Mouse (Mus musculus): ENCODE measurements at regions not wholly inside any gene's neighbourhood (a gene's known extent, or its start where the extent isn't known, plus 50 kb on each side); places are given as distances from the start of the nearest gene placed in this dataset.

GRCm38 (mm10) chr1:185617691-185618090 is 163.0 kb downstream of the Slc30a10 start:
- intact Hi-C loops (cut with DNase I) = no loop called here
- peak; percentile 32 for DNase-seq

DNA sequence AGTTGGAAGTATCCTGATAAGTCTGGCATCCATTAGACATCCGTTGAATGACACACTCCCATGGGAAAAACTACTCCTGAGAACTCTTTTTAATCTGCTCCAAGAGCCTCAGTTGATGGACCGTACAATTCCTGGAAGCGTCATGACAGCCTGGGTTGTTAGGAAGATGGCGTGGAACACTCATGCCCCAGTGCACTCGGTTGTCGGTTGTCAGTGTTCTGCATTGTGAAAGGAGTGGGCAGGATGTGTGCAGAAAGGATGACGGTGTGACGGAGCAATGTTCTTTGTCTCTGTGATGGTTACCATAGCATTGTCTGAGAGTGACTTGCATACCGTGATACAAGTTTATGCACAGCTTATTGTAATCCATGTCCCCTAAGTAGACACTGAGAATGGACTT is 164.4 kb downstream of the Slc30a10 start:
- DNase-seq = peak; percentile 10
- intact Hi-C loops (cut with DNase I) = no loop called here

DNA sequence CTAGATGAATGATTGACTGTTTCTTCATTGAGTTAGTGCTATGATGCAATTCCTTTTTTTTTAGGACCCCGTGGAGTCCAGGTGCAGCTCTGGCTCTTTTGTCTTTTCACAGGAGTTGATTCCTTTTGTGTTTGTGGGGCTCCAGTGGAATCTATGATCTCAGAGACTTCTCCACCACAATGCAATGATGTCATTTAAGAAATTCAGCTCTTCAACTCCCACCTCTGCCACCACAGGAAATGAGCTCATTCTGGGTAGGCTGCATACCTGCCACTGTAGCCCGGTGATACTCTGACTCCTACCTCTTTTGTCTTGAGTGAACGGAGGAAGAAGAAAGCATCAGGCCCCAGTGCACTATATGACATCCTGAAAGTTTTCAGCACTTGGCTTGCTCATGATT is 173.8 kb downstream of the Slc30a10 start:
- DNase-seq = no peak
- intact Hi-C loops (cut with DNase I) = no loop called here

DNA sequence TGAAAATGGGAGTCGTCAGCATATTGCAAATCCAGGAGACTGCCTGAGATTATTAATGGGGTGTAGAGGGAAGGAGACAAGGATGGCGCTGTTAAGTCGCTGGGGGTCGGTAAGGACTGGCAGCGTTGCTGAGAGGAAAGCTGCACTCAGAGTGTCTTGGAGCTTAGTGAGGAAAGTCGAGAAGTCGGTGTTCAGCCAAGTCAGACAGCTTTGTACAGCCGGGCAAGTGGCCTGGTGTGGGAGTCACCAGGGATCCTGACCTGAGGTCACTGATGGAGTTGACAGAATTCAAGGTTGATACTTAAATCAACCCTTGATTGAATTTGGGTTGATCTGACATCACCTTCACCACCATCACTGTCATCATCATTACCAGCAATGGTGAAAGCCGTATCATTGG is 175.3 kb downstream of the Slc30a10 start:
- intact Hi-C loops (cut with DNase I) = no loop called here
- no peak for DNase-seq

DNA sequence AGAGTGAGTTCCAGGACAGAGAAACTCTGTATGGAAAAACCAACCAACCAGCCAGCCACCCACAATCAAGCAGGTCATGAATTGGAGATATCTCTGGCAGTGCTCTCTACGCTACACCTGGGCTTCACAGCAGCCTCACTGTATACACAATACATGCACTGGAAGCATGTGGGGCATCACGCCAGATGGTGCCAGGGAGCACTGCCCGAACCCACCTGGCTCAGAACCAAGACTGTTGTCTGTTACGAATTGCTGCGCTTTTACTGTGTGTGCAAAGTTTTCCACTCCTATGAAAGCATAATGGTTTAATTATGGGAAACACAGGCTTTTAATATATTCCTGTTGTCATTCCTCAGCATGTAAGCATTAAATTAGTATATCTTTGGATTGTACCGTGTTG is 184.0 kb downstream of the Slc30a10 start:
- intact Hi-C loops (cut with DNase I) = no loop called here
- peak; percentile 58 for DNase-seq

- DNase-seq = no peak
- intact Hi-C loops (cut with DNase I) = no loop called here
These were observed 184.8 kb downstream of the Slc30a10 start for GRCm38 (mm10) chr1:185639486-185639885.

DNA sequence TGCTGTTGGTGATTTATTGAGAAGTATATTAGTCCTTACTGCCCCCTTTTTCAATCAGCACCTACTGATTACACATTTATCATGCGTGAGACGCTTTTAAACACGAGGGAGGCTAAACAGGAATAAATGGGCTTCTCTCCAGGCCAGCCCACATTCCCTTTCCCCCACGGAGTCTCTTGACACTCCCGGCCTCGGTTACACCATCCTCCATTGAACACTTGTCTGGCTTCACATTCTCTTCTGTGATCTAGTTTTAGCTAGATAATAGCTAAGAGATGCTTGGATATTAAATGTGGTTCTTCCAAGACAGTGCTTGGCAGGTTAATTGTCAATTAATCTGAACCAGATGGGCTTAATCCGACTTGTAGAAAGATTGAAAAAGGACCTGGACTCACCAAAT is 189.4 kb downstream of the Slc30a10 start:
- intact Hi-C loops (cut with DNase I) = no loop called here
- no peak for DNase-seq

DNA sequence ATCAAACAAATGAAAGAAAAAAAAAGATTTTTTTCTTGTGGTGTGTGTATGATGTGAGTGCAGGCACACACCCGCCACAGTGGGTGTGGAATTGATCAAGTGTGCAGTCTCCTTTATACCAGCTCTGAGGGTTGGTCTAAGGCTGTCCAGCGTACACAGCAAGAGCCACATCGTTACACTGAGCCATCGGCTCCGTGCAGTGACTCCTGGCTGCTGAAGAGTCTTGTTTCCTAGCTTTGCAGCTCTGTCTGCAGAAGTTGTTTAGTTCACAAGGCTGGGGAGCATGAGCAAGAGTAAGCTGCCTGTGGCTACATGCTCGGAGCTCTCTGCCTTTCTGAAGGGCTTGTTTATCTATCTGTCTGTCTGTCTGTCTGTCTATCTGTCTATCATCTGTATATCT is 193.5 kb downstream of the Slc30a10 start:
- intact Hi-C loops (cut with DNase I) = no loop called here
- no peak for DNase-seq

DNA sequence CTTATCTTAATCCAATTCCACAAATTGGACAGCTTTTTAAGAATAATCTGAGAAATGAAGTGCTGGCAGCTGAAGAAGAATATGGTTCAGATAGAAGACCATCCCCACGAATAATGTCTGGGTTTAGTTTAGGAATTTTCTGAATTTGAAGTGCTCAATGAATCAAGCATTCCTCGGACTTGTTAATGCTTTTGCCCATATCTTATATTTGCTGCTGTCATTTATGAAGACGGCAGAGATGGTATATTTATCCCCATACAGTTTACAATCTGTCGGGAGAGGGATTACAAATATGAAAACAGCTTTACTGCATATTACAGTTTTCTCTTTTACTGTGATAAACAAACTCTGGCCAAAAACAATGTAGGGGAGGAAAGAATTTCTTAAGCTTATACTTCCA is 194.3 kb downstream of the Slc30a10 start:
- intact Hi-C loops (cut with DNase I) = no loop called here
- DNase-seq = no peak

- intact Hi-C loops (cut with DNase I) = no loop called here
- no peak for DNase-seq
These were observed 196.3 kb downstream of the Slc30a10 start for GRCm38 (mm10) chr1:185650926-185651325.

DNA sequence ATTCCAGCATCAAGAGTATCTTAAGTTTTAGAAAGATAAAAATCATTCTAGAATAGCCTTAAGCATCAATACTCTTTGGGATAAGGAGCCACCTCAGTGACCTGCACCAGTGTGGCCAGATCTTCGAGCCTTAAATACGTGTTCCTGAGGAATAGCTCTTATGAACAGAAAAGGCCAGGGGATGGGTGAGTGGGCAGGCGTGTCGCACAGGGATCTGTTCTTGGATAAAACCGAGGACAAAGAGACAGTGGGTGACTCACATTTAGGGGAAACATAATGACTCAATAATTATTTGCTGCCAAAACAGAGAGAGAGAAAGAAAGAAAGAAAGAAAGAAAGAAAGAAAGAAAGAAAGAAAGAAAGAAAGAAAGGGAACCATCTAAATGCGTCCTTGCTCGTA is 200.4 kb downstream of the Slc30a10 start:
- intact Hi-C loops (cut with DNase I) = no loop called here

GRCm38 (mm10) chr1:185655461-185655860 is 200.8 kb downstream of the Slc30a10 start:
- DNase-seq = no peak
- intact Hi-C loops (cut with DNase I) = no loop called here

More for the DNA sequence above, 200.4 kb downstream of the Slc30a10 start:
- no peak for DNase-seq

DNA sequence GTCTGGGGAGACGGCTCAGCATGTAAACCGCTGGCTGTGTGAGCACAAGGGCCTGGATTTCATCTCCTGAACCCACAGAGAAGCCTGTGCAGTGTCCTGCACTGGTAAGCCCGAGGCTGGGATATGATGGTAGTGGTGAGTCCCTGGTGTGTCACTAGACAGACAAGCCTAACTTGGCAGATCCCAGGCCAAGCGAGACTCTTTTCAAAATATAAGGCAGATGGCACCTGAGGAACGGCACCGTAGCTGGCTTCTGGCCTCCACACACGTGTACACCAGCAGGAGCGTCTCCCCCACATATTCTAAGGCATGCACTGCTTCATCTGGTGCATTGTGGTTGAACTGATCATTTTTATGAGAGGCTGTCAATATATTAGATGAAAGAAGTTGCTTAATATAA is 202.6 kb downstream of the Slc30a10 start:
- intact Hi-C loops (cut with DNase I) = no loop called here
- DNase-seq = no peak

- intact Hi-C loops (cut with DNase I) = no loop called here
- DNase-seq = no peak
These were observed 204.8 kb downstream of the Slc30a10 start for GRCm38 (mm10) chr1:185659476-185659875.

- intact Hi-C loops (cut with DNase I) = no loop called here
- no peak for DNase-seq
These were observed 207.7 kb downstream of the Slc30a10 start for GRCm38 (mm10) chr1:185662336-185662735.

- no peak for DNase-seq
- intact Hi-C loops (cut with DNase I) = loop anchor here (10.0 kb wide), 1 partner anchor 125 kb away; no protein-coding TSS in a partner anchor
These were observed 215.5 kb downstream of the Slc30a10 start for GRCm38 (mm10) chr1:185670029-185670741.

DNA sequence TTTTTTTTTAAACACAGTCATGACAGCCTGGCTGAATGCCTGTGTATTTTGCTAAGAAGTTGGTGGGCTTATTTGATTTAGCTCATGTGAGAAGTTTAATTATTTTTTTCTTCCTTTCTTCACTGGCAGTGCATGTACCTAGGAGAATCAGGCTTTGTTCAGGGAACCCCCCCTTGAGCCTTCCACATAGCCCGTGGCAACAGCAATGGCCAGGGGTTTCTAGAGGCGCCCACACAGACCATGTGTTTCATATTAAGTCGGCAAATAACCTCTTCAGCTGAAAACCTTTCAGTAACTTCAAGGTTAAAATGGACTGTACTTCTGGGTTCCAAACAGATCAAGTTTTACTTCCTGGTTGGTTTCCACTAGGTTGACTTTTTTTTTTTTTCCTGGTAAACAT is 218.3 kb downstream of the Slc30a10 start:
- intact Hi-C loops (cut with DNase I) = loop anchor here (10.0 kb wide), 1 partner anchor 128 kb away; no protein-coding TSS in a partner anchor
- no peak for DNase-seq

DNA sequence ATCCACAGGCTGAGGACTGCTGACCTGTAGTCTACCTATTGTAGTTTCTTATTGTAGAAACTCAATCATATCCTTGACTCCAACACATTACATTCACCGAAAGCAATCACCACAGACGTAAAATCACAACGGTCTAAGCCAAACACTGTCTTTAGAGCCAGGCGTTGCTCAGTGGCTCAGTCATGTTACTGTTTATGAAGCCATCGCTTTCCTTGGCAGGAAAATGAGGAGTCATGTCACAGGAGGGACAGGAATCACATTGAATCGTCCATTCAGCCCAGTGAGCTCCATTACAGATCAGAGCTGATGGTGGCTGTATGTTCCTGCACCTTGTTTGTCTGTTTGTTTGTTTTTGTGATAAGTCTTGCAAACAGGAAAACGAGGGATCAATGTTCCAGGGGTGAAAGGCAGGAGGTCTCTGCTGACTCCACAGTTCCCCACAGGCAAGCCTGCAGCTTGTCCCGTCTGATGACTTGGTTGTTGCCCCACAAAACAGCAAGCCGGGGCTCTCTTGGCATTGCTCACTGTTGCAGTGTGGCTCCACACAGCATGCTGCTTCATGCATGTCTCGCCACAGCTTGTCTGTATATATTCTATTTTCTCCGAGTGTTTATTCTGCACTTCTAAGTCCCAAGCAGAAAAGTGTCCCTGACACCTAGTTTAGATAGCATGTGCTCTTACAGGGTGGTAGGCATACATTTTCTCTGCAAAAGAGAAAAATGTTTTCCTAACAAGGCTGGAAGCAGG is 221.2 kb downstream of the Slc30a10 start:
- intact Hi-C loops (cut with DNase I) = loop anchor here (5.0 to 10.0 kb wide), 2 partner anchors 131 to 1036 kb away; no protein-coding TSS in a partner anchor
- DNase-seq = no peak

GRCm38 (mm10) chr1:185681610-185682457 is 227.2 kb downstream of the Slc30a10 start:
- intact Hi-C loops (cut with DNase I) = loop anchor here (5.0 kb wide), 1 partner anchor 1040 kb away; no protein-coding TSS in a partner anchor
- DNase-seq = peak; percentile 85

GRCm38 (mm10) chr1:185682458-185682750 is 227.8 kb downstream of the Slc30a10 start:
- intact Hi-C loops (cut with DNase I) = loop anchor here (5.0 kb wide), 1 partner anchor 1040 kb away; no protein-coding TSS in a partner anchor

DNA sequence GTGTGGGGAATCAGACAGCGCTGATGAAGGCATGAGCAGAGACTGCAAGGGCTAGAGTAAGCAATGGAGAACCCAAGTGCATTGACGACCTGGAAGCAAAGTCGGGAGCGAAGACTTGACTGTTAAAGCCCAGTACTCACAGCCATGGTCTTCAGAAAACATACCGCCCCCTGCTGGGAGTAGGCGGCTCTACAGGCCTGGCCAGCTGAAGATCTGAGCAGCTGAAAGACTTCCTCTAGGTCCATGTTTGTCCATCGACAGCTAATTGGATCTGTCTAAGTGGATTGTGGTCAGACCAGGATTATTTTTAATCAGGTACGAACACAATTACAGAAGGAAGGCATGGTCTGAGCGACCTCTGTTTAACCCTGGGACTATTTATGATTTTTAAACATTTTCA is 230.0 kb downstream of the Slc30a10 start:
- DNase-seq = peak; percentile 32
- intact Hi-C loops (cut with DNase I) = loop anchor here (5.0 kb wide), 1 partner anchor 1038 kb away; no protein-coding TSS in a partner anchor

More at GRCm38 (mm10) chr1:185682458-185682750, 227.8 kb downstream of the Slc30a10 start:
- DNase-seq = no peak

All from left cerebral cortex, postnatal 4 days (tissue).